Mouse (Mus musculus) urinary bladder, postnatal 36 days (tissue): Measurements from ENCODE around the gene Prr5l.

Experiments
- DNase-seq, 2 experiments: peaks; one replicate each; pipeline ENCODE4 v3.0.0; 2022; ENCODE audit warnings: low spot score in 2 of 2, mixed read lengths in 1 of 2

Prr5l gene

GRCm38 (mm10) chr2:101882998-101883397 is at the start of gene Prr5l:
Prr5l (minus strand) TSS chr2:101883027.
- no peak for DNase-seq

GRCm38 (mm10) chr2:101932169-101932936 is 49.5 kb upstream of the Prr5l start:
- no peak for DNase-seq

DNA sequence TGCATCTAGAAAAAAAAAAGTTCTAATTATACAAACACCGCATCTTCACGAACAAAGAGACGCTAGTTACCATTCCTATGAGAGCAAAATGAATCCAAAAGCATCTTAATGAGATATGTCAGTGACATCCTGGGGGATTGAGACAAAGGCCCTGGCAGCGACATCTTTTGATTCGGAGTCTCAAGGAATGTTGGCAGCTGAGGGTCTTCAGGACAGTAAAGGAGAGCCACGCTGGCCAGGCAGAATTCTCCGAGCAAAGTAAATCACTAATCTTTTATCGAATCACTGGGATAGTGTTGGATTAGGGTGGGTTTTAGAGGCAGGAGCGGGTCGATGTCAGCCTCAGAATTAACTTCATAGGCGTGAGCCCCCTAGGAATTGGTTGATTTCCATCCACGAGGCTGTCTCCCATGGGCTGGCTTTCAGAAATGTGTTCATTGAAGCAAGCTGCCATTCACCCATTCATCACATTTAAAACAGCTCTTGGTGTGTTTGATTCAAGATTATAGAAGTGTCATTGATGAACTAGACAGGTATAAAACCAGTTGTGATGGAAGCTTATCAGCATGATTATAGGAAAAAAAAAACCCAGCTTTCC is 42.9 kb upstream of the Prr5l start:
- DNase-seq: no peak

DNA sequence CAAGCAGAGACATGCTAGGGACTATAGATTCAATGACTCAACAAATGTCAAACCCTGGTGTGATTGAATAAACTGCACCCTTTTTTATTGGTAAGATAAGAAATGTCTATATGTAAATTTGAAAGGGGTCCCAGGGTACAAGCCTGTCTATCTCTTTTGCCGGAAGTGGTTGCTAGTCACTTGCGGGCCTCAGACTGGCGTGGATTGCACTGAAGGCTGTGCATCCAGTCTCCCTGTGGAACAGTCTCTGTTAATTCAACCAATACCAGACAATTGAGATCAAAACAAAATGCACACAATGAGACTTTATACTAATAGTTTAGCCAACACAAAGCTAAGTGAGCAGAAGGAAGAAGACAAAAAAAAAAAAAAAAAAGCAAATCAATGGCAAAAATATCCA is 42.4 kb upstream of the Prr5l start:
- DNase-seq: no peak

GRCm38 (mm10) chr2:101923181-101923580 is 40.4 kb upstream of the Prr5l start:
- DNase-seq: no peak

DNA sequence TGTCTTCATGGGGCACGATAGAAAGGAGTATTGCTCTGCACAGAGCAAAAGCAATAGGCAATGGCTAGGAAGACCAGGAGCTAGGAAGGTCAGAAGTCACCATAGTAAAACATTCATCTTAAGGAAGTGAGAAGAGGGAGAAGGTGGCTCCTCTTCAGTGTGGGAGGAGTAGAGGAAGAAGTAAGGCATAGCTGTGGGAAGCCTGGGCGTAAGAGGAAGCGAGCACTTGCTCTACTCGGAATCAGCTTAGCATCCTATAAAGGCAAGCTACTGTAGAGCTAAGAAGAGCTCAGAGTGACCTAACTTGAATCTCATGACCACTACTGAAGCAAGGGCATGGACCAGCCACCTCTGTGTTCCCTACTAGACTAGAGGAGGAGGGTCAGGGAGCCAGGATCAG is 39.5 kb upstream of the Prr5l start:
- no peak for DNase-seq

DNA sequence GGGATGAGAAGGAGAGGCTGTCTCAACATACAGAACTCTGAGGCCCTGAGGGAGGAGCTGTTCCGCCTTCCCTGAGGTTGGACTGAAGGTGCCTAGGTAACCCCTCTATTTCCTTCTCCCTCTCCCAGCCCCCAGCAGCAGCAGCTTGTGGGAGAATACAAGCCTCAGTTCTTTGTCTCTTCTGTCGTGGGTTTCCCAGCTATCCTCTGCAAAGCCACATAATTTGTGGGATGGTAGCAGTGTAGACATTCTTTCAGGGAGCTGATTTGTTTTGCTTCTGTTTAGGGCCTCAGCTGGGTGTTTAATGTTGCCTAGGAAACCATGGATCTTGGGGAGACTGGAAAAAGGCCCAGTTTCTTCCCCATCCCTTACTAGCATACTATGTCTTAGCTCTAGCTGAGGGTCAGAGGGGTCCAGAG is 37.3 kb upstream of the Prr5l start:
- no peak for DNase-seq

- DNase-seq: no peak
These were observed 35.7 kb upstream of the Prr5l start for GRCm38 (mm10) chr2:101918518-101918917.

GRCm38 (mm10) chr2:101909326-101910080 is 26.7 kb upstream of the Prr5l start:
- no peak for DNase-seq

GRCm38 (mm10) chr2:101908773-101909172 is 25.9 kb upstream of the Prr5l start:
- DNase-seq: no peak

DNA sequence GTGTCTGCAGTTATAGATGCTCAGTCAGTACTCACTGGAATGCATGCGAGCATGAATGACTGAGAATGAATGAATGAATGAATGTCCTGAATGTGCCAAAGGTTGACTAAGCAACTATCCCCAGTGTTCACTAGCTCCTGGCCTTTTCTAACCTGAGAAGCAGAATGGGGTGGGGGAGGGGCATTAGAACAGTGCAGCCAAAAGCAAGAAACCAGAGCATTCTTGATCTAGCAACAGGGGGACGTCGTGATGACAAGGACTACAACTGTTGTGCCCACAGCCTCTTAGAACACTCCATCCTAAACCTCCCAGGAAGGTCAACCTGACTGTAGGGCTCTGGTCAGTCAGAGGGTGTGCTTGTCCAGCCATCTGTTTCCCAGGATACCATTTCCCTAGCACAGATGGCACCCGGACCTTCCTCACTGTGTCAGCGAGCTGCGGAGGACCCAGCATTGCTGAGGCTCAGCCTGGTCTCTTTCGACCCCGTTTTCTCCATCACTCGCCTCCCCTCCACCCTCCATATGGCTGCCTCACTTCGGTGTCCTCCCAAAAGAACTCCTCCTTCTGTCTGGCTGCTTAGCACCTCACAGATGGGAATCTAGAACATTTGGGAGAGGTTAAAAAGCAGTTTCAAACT is 24.7 kb upstream of the Prr5l start:
- DNase-seq: no peak

DNA sequence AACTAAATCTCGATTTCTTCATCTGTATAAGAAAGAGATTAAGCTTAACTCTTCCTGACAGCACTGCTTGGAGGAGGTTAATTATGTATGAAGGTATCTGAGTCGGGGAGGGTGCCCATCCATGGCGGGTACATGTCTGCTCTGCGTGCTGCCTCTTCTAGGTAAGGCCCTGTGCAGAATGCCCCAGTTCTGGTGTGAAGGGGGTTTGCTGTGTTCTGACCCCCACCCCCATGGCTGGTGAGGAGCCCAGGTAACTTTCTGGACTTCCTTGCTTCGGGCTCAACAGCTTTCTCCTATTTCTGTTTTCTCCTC is 23.5 kb upstream of the Prr5l start:
- no peak for DNase-seq

GRCm38 (mm10) chr2:101905534-101906378 is 22.9 kb upstream of the Prr5l start:
- peak; percentile 67 to 81 for DNase-seq

GRCm38 (mm10) chr2:101902196-101902595 is 19.4 kb upstream of the Prr5l start:
- no peak for DNase-seq

GRCm38 (mm10) chr2:101896425-101897204 is 13.8 kb upstream of the Prr5l start:
- DNase-seq: no peak

- DNase-seq: no peak
These were observed 11.3 kb upstream of the Prr5l start for GRCm38 (mm10) chr2:101894126-101894525.

- no peak for DNase-seq
These were observed 8.3 kb upstream of the Prr5l start for GRCm38 (mm10) chr2:101891143-101891542.

GRCm38 (mm10) chr2:101888886-101889285 is 6.1 kb upstream of the Prr5l start:
- DNase-seq: no peak

DNA sequence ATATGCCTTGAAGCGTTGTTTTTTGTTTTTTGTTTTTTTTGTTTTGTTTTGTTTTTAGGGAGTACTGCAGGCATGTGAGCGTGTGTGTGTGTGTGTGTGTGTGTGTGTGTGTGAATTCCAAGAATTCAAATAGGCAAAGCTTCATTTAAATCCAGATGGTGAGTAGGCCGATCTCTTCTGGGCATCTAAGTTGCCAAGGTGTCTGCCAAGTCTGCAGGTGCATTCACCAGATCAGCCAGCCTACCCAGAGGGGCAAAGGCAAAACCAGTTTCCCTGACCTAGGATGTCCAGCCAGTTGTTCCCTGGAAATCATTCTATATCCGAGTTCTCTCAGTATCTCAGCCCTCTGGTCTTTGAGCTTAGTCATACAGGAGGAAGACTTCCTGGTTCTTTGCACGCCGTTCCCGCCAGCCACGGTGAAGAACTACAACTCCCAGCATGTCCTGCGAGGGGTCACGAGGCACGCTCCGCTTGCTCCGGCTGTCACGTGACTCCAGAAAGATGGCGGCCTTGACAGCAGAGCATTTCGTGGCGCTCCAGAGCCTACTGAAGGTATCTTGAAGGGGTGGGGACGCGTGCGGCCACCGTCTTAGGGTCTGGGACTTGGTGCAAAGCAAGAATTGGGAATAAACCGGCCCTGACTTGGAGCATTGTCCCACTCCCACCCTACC is 3.1 kb upstream of the Prr5l start, which contains the start of gene Commd9:
Gene Commd9, plus strand, starts transcription at position 480 of the 671 bp plus-strand sequence.
- DNase-seq: peak; percentile 95 to 97

DNA sequence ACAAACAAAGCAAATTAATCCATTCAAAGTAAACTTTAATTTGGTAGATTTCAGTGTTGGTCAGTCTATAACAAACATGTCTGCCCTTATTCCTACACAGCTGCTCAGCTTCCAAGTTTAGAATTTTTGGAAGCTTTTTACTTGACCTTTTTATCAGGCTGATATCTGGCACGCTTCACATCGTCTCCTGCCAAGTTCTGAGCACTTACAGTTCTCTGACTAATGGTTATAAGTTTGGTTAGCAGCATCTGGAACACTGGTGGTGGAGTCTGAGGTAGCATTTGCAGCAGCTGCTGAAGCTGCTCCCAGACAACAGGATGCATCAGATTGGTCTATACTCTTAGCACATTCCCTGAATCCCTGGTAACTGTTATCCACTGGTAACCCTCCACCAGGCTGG is 1.5 kb upstream of the Prr5l start:
- DNase-seq: peak in 1 of 2 experiments; percentile 30
